Mouse (Mus musculus): ENCODE measurements around the gene Arhgap44. TPM values are rescaled to one million over a fixed set of nuclear protein-coding genes. Genes with fewer than 3 reads are reported as not detected.

Arhgap44 gene
- polyA plus RNA-seq, 1 experiment from 2014 or later: 3.0 TPM

DNA sequence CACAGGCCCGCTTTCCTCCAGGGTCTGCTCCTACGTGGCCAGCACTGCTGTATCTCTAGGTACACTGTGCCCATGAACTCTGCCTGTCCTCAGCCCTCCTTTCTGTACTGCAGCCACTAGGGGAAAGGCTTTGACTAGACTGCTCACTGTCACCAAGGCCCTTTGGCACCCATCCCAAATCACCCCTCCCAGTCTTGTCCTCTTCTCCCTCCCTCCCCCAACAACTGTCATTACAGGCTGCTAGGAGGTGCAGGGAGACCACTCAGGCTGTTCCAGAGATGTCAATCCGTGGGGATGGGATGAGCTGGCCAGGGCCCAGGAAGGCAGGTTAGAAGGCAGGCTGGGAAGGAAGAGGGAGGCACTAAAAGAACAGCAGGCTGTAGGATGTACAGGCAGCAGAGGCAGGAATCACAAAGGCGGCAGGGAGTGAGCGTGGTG, 55.0 kb downstream of the Arhgap44 start:
- Histone ChIP-seq H3K9ac (ENCODE audit: low read length) (no peak overlapping the region), H3K4me3 (ENCODE audit: low read depth, low read length) (no peak overlapping the region), H3K27ac (replicated peaks; ENCODE audit: low read depth, low read length) (no peak overlapping the region), H3K27me3 (ENCODE audit: control insufficient read depth, insufficient read depth, low read length) (no peaks in the 10 kb centered on the region), H3K36me3 (ENCODE audit: control insufficient read depth, insufficient read depth, low read length) (no peaks in the 10 kb centered on the region), H3K9me3 (ENCODE audit: control insufficient read depth, low read length) (no peaks in the 10 kb centered on the region), H3K4me1 (ENCODE audit: control insufficient read depth, insufficient read depth, low read length) (no peaks in the 10 kb centered on the region), H3K4me2 (ENCODE audit: low read depth, severe bottlenecking) (no peak overlapping the region)
- no peak for DNase-seq (ENCODE audit: low spot score)
- no peak for ATAC-seq (ENCODE audit: insufficient number of reproducible peaks, low FRiP score, low TSS enrichment, low read depth)
- 72% methylated on average over 5 of the region's 5 CpGs for WGBS

DNA sequence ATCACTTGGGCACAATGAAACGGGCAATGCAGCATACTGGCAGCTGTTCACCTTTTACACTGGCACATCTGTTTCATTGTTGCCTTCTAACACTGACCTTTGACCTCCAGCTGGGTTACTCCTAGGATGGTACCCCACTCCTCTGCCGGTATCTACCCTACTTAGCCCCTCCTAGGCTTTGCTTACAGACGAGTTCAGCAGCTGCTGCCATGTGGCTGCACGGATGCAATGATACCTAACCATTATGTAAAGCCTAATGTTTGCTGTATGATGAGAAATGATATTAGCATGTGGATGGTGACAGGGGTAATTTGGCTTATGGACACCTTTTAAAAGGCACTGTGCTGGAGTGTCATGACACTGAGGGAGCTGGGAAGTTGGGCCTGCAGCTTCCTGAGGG, 55.6 kb downstream of the Arhgap44 start:
- Histone ChIP-seq H3K9me3 (ENCODE audit: control insufficient read depth, low read length) (no peaks in the 10 kb centered on the region), H3K27ac (replicated peaks; ENCODE audit: low read depth, low read length) (no peak overlapping the region), H3K4me3 (ENCODE audit: low read depth, low read length) (no peak overlapping the region), H3K27me3 (ENCODE audit: control insufficient read depth, insufficient read depth, low read length) (no peaks in the 10 kb centered on the region), H3K4me1 (ENCODE audit: control insufficient read depth, insufficient read depth, low read length) (no peaks in the 10 kb centered on the region), H3K4me2 (ENCODE audit: low read depth, severe bottlenecking) (no peak overlapping the region), H3K36me3 (ENCODE audit: control insufficient read depth, insufficient read depth, low read length) (no peaks in the 10 kb centered on the region), H3K9ac (ENCODE audit: low read length) (no peak overlapping the region)
- no peak for ATAC-seq (ENCODE audit: insufficient number of reproducible peaks, low FRiP score, low TSS enrichment, low read depth)
- no peak for DNase-seq (ENCODE audit: low spot score)
- WGBS: 64% methylated on average over 4 of the region's 4 CpGs

DNA sequence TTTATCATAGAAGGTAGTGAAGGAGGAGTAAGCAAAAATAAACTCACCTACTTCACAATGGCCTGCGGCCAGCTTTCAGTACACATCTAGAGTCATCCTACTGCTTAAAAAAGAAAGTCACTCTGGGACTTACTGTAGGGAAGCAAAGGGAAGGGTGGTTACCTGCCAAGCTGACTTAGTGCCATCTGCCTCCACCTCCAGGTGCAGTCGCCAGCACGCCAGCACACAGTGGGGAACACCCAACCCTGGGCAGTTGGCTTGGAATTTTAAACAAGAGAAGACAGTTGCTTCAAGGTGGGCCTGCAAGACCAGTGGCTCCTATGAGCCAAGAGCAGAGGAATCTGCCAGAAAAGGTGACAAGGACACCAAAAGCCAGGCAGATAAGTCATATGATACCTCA, 58.7 kb downstream of the Arhgap44 start:
- no peak overlapping the region for H3K4me2 ChIP-seq (ENCODE audit: low read depth, severe bottlenecking)
- WGBS: 91% methylated on average over 3 of the region's 3 CpGs
- H3K27me3 ChIP-seq (ENCODE audit: control insufficient read depth, insufficient read depth, low read length): no peaks in the 10 kb centered on the region
- H3K36me3 ChIP-seq (ENCODE audit: control insufficient read depth, insufficient read depth, low read length): no peaks in the 10 kb centered on the region
- no peak overlapping the region for H3K27ac ChIP-seq (replicated peaks; ENCODE audit: low read depth, low read length)
- H3K9me3 ChIP-seq (ENCODE audit: control insufficient read depth, low read length): no peaks in the 10 kb centered on the region
- DNase-seq (ENCODE audit: low spot score): no peak
- no peak for ATAC-seq (ENCODE audit: insufficient number of reproducible peaks, low FRiP score, low TSS enrichment, low read depth)
- no peaks in the 10 kb centered on the region for H3K4me1 ChIP-seq (ENCODE audit: control insufficient read depth, insufficient read depth, low read length)
- no peak overlapping the region for H3K4me3 ChIP-seq (ENCODE audit: low read depth, low read length)
- no peak overlapping the region for H3K9ac ChIP-seq (ENCODE audit: low read length)

DNA sequence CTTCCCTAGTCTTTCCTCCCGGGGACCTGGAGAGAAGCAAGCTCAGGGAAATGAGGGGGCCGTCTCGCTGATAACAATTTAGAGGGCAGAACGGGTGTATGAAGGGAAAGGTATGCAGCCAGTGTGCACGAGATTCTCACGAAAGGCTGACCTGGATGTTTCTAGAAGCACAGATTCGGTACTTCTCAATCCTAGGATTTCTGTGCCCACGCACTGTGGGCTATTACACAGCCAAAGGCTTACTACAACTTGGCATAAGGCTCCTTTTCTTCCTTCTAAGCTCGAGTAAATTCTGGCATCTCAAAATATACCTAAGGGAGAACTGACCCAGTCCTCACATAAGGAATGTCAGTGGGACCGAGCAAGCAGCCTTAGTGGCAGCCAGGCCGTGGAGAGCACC, 61.6 kb downstream of the Arhgap44 start:
- no peaks in the 10 kb centered on the region for H3K36me3 ChIP-seq (ENCODE audit: control insufficient read depth, insufficient read depth, low read length)
- WGBS: 79% methylated on average over 11 of the region's 11 CpGs
- DNase-seq (ENCODE audit: low spot score) (no peak), ATAC-seq (ENCODE audit: insufficient number of reproducible peaks, low FRiP score, low TSS enrichment, low read depth) (no peak)
- no peaks in the 10 kb centered on the region for H3K4me1 ChIP-seq (ENCODE audit: control insufficient read depth, insufficient read depth, low read length)
- no peak overlapping the region for H3K9ac ChIP-seq (ENCODE audit: low read length)
- no peak overlapping the region for H3K4me3 ChIP-seq (ENCODE audit: low read depth, low read length)
- H3K4me2 ChIP-seq (ENCODE audit: low read depth, severe bottlenecking): no peak overlapping the region
- H3K27me3 ChIP-seq (ENCODE audit: control insufficient read depth, insufficient read depth, low read length): no peaks in the 10 kb centered on the region
- no peak overlapping the region for H3K27ac ChIP-seq (replicated peaks; ENCODE audit: low read depth, low read length)
- no peaks in the 10 kb centered on the region for H3K9me3 ChIP-seq (ENCODE audit: control insufficient read depth, low read length)

DNA sequence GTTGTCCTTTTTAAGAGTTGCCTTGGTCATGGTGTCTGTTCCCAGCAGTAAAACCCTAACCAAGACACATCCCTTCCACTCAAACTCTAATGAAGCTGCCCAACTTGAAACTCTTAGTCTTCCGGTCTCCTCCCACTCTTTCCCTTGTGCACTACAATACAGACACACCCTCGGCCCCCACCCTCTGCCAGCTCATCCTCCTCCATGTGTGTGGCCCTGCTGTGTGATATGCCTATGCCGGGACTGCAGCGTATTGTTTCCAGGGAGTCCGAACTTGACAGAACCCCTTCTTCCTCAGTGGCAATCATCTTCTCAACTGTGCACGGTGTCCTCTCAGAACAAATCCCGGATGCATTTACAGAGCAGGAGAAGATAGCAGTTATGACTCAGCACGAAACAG, 62.7 kb downstream of the Arhgap44 start:
- no peaks in the 10 kb centered on the region for H3K36me3 ChIP-seq (ENCODE audit: control insufficient read depth, insufficient read depth, low read length)
- no peak overlapping the region for H3K9ac ChIP-seq (ENCODE audit: low read length)
- H3K4me3 ChIP-seq (ENCODE audit: low read depth, low read length): no peak overlapping the region
- H3K27ac ChIP-seq (replicated peaks; ENCODE audit: low read depth, low read length): no peak overlapping the region
- H3K4me1 ChIP-seq (ENCODE audit: control insufficient read depth, insufficient read depth, low read length): no peaks in the 10 kb centered on the region
- DNase-seq (ENCODE audit: low spot score) (no peak), ATAC-seq (ENCODE audit: insufficient number of reproducible peaks, low FRiP score, low TSS enrichment, low read depth) (no peak)
- no peak overlapping the region for H3K4me2 ChIP-seq (ENCODE audit: low read depth, severe bottlenecking)
- no peaks in the 10 kb centered on the region for H3K9me3 ChIP-seq (ENCODE audit: control insufficient read depth, low read length)
- WGBS: 90% methylated on average over 8 of the region's 8 CpGs
- no peaks in the 10 kb centered on the region for H3K27me3 ChIP-seq (ENCODE audit: control insufficient read depth, insufficient read depth, low read length)

DNA sequence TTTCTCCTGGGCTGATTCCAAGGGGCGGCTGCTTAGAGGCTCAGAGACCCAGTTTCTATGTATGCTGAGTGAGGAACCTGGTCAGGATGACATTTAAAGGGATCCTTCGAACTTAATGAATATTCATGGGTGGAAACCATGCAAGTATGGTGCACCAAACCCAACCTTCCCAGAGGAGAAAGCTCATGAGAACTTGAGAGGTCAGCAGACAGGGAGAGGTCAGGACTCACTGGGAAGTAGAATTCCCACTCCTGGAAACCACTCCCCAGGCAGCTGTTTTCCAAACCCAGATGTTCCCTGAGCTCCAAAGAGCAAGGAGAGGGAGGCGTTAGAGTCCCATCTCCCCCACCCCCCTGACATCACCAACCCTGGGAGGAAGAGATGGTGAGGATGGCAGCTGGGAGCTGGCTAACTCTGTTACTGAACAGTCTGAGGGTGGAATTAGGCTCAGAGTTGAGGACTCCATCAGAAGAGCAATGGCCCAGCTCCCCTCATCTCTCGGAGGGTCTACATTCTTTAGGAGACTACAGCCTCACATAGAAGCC, 65.2 kb downstream of the Arhgap44 start:
- WGBS: 71% methylated on average over 4 of the region's 4 CpGs
- Histone ChIP-seq H3K9ac (ENCODE audit: low read length) (no peak overlapping the region), H3K36me3 (ENCODE audit: control insufficient read depth, insufficient read depth, low read length) (no peaks in the 10 kb centered on the region), H3K27me3 (ENCODE audit: control insufficient read depth, insufficient read depth, low read length) (no peaks in the 10 kb centered on the region), H3K4me2 (ENCODE audit: low read depth, severe bottlenecking) (no peak overlapping the region), H3K4me1 (ENCODE audit: control insufficient read depth, insufficient read depth, low read length) (no peaks in the 10 kb centered on the region), H3K27ac (replicated peaks; ENCODE audit: low read depth, low read length) (no peak overlapping the region), H3K9me3 (ENCODE audit: control insufficient read depth, low read length) (no peaks in the 10 kb centered on the region), H3K4me3 (ENCODE audit: low read depth, low read length) (no peak overlapping the region)
- DNase-seq (ENCODE audit: low spot score): no peak
- no peak for ATAC-seq (ENCODE audit: insufficient number of reproducible peaks, low FRiP score, low TSS enrichment, low read depth)

DNA sequence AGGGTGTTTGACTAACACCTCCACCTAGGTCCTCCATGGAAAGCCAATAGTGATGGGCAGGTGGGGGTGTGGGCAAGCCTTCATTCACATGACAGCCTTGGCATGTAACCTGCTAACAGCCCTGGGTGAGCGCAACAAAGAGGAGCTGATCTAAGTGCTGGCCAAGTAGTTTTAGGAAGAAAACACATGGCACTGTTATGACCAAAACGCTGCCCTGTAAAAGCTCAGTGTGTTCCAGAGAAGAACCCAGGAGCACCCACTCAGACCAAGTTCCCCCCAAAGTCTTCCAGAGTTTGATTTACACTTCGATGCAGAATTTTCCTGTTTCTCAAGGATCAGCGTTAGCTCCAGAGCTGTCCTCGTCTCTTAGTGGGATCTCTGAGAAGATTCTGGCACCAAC, 65.9 kb downstream of the Arhgap44 start:
- H3K9me3 ChIP-seq (ENCODE audit: control insufficient read depth, low read length): no peaks in the 10 kb centered on the region
- ATAC-seq (ENCODE audit: insufficient number of reproducible peaks, low FRiP score, low TSS enrichment, low read depth) (no peak), DNase-seq (ENCODE audit: low spot score) (no peak)
- WGBS: 93% methylated on average over 5 of the region's 5 CpGs
- H3K4me1 ChIP-seq (ENCODE audit: control insufficient read depth, insufficient read depth, low read length): no peaks in the 10 kb centered on the region
- no peak overlapping the region for H3K9ac ChIP-seq (ENCODE audit: low read length)
- no peak overlapping the region for H3K4me3 ChIP-seq (ENCODE audit: low read depth, low read length)
- no peak overlapping the region for H3K4me2 ChIP-seq (ENCODE audit: low read depth, severe bottlenecking)
- H3K36me3 ChIP-seq (ENCODE audit: control insufficient read depth, insufficient read depth, low read length): no peaks in the 10 kb centered on the region
- H3K27me3 ChIP-seq (ENCODE audit: control insufficient read depth, insufficient read depth, low read length): no peaks in the 10 kb centered on the region
- no peak overlapping the region for H3K27ac ChIP-seq (replicated peaks; ENCODE audit: low read depth, low read length)

DNA sequence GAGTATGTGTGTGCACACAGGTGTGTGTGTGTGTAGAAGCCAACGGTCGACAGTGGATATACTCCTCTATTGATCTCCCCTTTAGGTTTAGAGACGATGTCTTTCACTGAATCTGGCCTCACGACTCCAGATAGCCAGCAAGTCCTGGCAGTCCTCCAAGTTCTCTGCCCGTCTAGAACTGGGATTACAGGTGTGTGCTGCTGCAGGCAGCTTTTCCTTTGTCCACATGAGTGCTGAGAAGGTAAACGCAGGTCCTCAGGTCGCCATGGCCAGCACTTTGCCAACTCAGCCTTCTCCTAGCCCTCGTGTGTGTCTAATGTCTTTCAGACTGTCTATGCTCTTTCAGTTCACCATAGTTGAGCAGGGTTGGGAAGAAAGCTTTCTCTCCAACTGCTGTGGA, 69.9 kb downstream of the Arhgap44 start:
- H3K9me3 ChIP-seq (ENCODE audit: control insufficient read depth, low read length): no peaks in the 10 kb centered on the region

DNA sequence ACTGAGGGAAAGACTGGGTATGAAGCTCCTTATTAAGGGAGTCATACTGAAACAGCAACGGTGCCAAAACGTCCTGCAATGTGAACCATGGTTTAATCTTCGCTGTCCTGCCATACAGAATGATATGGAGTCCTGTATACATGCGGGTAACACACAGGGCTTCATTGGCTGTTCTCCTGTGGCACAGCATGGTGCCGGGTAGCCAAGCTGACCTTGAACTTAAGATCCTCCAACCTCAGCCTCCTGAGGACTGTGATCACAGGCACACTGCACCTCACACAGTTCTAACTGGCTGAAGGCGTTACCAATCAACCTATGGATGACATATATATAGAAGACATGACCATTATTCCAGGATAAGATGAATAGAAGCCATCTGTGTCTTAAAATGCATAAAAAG, 72.4 kb downstream of the Arhgap44 start:
- Histone ChIP-seq H3K27ac (replicated peaks; ENCODE audit: low read depth, low read length) (no peak overlapping the region), H3K4me1 (ENCODE audit: control insufficient read depth, insufficient read depth, low read length) (no peaks in the 10 kb centered on the region), H3K9me3 (ENCODE audit: control insufficient read depth, low read length) (no peaks in the 10 kb centered on the region), H3K36me3 (ENCODE audit: control insufficient read depth, insufficient read depth, low read length) (no peaks in the 10 kb centered on the region), H3K4me2 (ENCODE audit: low read depth, severe bottlenecking) (no peak overlapping the region), H3K9ac (ENCODE audit: low read length) (no peak overlapping the region), H3K27me3 (ENCODE audit: control insufficient read depth, insufficient read depth, low read length) (no peaks in the 10 kb centered on the region), H3K4me3 (ENCODE audit: low read depth, low read length) (no peak overlapping the region)
- ATAC-seq (ENCODE audit: insufficient number of reproducible peaks, low FRiP score, low TSS enrichment, low read depth) (no peak), DNase-seq (ENCODE audit: low spot score) (no peak)
- 90% methylated on average over 6 of the region's 6 CpGs for WGBS

More for the DNA sequence above, 69.9 kb downstream of the Arhgap44 start:
- no peaks in the 10 kb centered on the region for H3K27me3 ChIP-seq (ENCODE audit: control insufficient read depth, insufficient read depth, low read length)
- H3K36me3 ChIP-seq (ENCODE audit: control insufficient read depth, insufficient read depth, low read length): no peaks in the 10 kb centered on the region
- no peak for ATAC-seq (ENCODE audit: insufficient number of reproducible peaks, low FRiP score, low TSS enrichment, low read depth)
- H3K4me3 ChIP-seq (ENCODE audit: low read depth, low read length): no peak overlapping the region
- H3K9ac ChIP-seq (ENCODE audit: low read length): no peak overlapping the region
- H3K4me2 ChIP-seq (ENCODE audit: low read depth, severe bottlenecking): no peak overlapping the region
- 89% methylated on average over 8 of the region's 8 CpGs for WGBS
- H3K4me1 ChIP-seq (ENCODE audit: control insufficient read depth, insufficient read depth, low read length): no peaks in the 10 kb centered on the region
- no peak for DNase-seq (ENCODE audit: low spot score)
- H3K27ac ChIP-seq (replicated peaks; ENCODE audit: low read depth, low read length): no peak overlapping the region

All from limb, embryonic 11.5 days (tissue).